Mouse (Mus musculus): ENCODE data around the gene Phf23. TPM values are rescaled to one million over a fixed set of nuclear protein-coding genes. Genes with fewer than 3 reads are reported as not detected.

The Phf23 gene
- polyA plus RNA-seq, 1 experiment from 2014 or later = 53.4 TPM

- Histone ChIP-seq H3K4me1 (ENCODE audit: control insufficient read depth, insufficient read depth, low read length) (peaks cover 18% of the 10 kb centered on the region), H3K9me3 (ENCODE audit: control insufficient read depth, low read length) (no peaks in the 10 kb centered on the region), H3K27me3 (ENCODE audit: control insufficient read depth, insufficient read depth, low read length) (no peaks in the 10 kb centered on the region), H3K9ac (ENCODE audit: low read length) (peak overlapping the region; percentile 97), H3K36me3 (ENCODE audit: control insufficient read depth, insufficient read depth, low read length) (peaks cover 16% of the 10 kb centered on the region), H3K4me2 (peak overlapping the region; percentile 48), H3K4me3 (ENCODE audit: low read depth, low read length) (peak overlapping the region; percentile 97), H3K27ac (ENCODE audit: low read depth, low read length) (peak overlapping the region; percentile 94)
- DNase-seq (ENCODE audit: low spot score, missing footprints) (peak; percentile 97), ATAC-seq (ENCODE audit: low FRiP score) (peak; percentile 1; the same call in 1 of the 2 replicates)
- WGBS = under 1% methylated on average over 64 of the region's 66 CpGs
These were observed 834 bp downstream of the Phf23 start for GRCm38 (mm10) chr11:69996161-69997061.

- H3K4me3 ChIP-seq (ENCODE audit: low read depth, low read length) = peak overlapping the region; percentile 97
- WGBS = 2% methylated on average over 38 of the region's 44 CpGs
- ATAC-seq (ENCODE audit: low FRiP score) (peak; percentile 58), DNase-seq (ENCODE audit: low spot score, missing footprints) (peak; percentile 98)
- H3K36me3 ChIP-seq (ENCODE audit: control insufficient read depth, insufficient read depth, low read length) = peaks cover 16% of the 10 kb centered on the region
- peak overlapping the region; percentile 48 for H3K4me2 ChIP-seq
- peak overlapping the region; percentile 94 for H3K27ac ChIP-seq (ENCODE audit: low read depth, low read length)
- no peaks in the 10 kb centered on the region for H3K9me3 ChIP-seq (ENCODE audit: control insufficient read depth, low read length)
- H3K27me3 ChIP-seq (ENCODE audit: control insufficient read depth, insufficient read depth, low read length) = no peaks in the 10 kb centered on the region
- peaks cover 24% of the 10 kb centered on the region for H3K4me1 ChIP-seq (ENCODE audit: control insufficient read depth, insufficient read depth, low read length)
- H3K9ac ChIP-seq (ENCODE audit: low read length) = peak overlapping the region; percentile 97
These were observed 1.5 kb downstream of the Phf23 start for GRCm38 (mm10) chr11:69997070-69997509.

GRCm38 (mm10) chr11:69998567-69999491 is 3.3 kb downstream of the Phf23 start:
- WGBS = 93% methylated on average over 27 of the region's 27 CpGs
- Histone ChIP-seq H3K4me3 (ENCODE audit: low read depth, low read length) (no peak overlapping the region), H3K36me3 (ENCODE audit: control insufficient read depth, insufficient read depth, low read length) (peaks cover 16% of the 10 kb centered on the region), H3K4me1 (ENCODE audit: control insufficient read depth, insufficient read depth, low read length) (peaks cover 29% of the 10 kb centered on the region), H3K9ac (ENCODE audit: low read length) (no peak overlapping the region), H3K27me3 (ENCODE audit: control insufficient read depth, insufficient read depth, low read length) (no peaks in the 10 kb centered on the region), H3K4me2 (no peak overlapping the region), H3K9me3 (ENCODE audit: control insufficient read depth, low read length) (no peaks in the 10 kb centered on the region), H3K27ac (ENCODE audit: low read depth, low read length) (no peak overlapping the region)
- DNase-seq (ENCODE audit: low spot score, missing footprints) = no peak
- ATAC-seq (ENCODE audit: low FRiP score) = no peak

DNA sequence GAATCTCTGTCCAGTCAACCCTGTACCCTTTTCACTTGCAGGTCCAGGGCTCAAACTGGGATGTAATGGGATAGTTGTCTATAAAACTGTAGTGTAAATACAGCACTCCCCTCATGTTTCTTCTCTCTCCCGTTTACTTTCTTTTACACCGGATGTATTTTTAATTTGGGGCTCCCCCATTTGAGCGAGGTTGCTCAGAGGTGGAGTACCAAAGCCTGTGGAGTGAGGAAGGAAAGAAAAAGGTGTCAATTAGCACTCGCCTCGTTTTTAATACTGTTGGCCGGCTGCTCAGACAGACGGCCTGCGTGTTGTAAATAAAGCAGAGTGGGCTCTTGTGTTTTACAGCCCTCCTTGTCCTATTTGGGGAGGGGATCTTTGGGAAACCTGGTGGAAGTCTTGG is 4.1 kb downstream of the Phf23 start:
- H3K27ac ChIP-seq (ENCODE audit: low read depth, low read length) = no peak overlapping the region
- no peak for DNase-seq (ENCODE audit: low spot score, missing footprints)
- no peak overlapping the region for H3K9ac ChIP-seq (ENCODE audit: low read length)
- H3K4me1 ChIP-seq (ENCODE audit: control insufficient read depth, insufficient read depth, low read length) = peaks cover 29% of the 10 kb centered on the region
- H3K27me3 ChIP-seq (ENCODE audit: control insufficient read depth, insufficient read depth, low read length) = no peaks in the 10 kb centered on the region
- peaks cover 16% of the 10 kb centered on the region for H3K36me3 ChIP-seq (ENCODE audit: control insufficient read depth, insufficient read depth, low read length)
- ATAC-seq (ENCODE audit: low FRiP score) = no peak
- WGBS = 89% methylated on average over 8 of the region's 8 CpGs
- H3K4me2 ChIP-seq = no peak overlapping the region
- no peaks in the 10 kb centered on the region for H3K9me3 ChIP-seq (ENCODE audit: control insufficient read depth, low read length)
- no peak overlapping the region for H3K4me3 ChIP-seq (ENCODE audit: low read depth, low read length)

GRCm38 (mm10) chr11:70000396-70000898 is 4.9 kb downstream of the Phf23 start, which contains the start of gene Dvl2:
TSS of gene Dvl2 (plus strand) at chr11:70000595.
- DNase-seq (ENCODE audit: low spot score, missing footprints) (peak; percentile 98), ATAC-seq (ENCODE audit: low FRiP score) (peak; percentile 68)
- peak within 1 kb of the TSS; percentile 90 for H3K9ac ChIP-seq (ENCODE audit: low read length)
- no peaks in the 10 kb centered on the region for H3K9me3 ChIP-seq (ENCODE audit: control insufficient read depth, low read length)
- H3K36me3 ChIP-seq (ENCODE audit: control insufficient read depth, insufficient read depth, low read length) = peaks cover 16% of the 10 kb centered on the region
- H3K4me3 ChIP-seq (ENCODE audit: low read depth, low read length) = peak within 1 kb of the TSS; percentile 81
- under 1% methylated on average over 46 of the region's 48 CpGs for WGBS
- peak within 1 kb of the TSS; percentile 94 for H3K27ac ChIP-seq (ENCODE audit: low read depth, low read length)
- peaks cover 29% of the 10 kb centered on the region for H3K4me1 ChIP-seq (ENCODE audit: control insufficient read depth, insufficient read depth, low read length)
- H3K4me2 ChIP-seq = peak within 1 kb of the TSS; percentile 92
- H3K27me3 ChIP-seq (ENCODE audit: control insufficient read depth, insufficient read depth, low read length) = no peaks in the 10 kb centered on the region

GRCm38 (mm10) chr11:70001159-70001558 is 5.6 kb downstream of the Phf23 start:
- H3K27ac ChIP-seq (ENCODE audit: low read depth, low read length) = peak overlapping the region; percentile 94
- ATAC-seq (ENCODE audit: low FRiP score) (no peak), DNase-seq (ENCODE audit: low spot score, missing footprints) (no peak)
- H3K9me3 ChIP-seq (ENCODE audit: control insufficient read depth, low read length) = no peaks in the 10 kb centered on the region
- peaks cover 29% of the 10 kb centered on the region for H3K4me1 ChIP-seq (ENCODE audit: control insufficient read depth, insufficient read depth, low read length)
- H3K27me3 ChIP-seq (ENCODE audit: control insufficient read depth, insufficient read depth, low read length) = no peaks in the 10 kb centered on the region
- H3K9ac ChIP-seq (ENCODE audit: low read length) = peak overlapping the region; percentile 90
- H3K4me2 ChIP-seq = peak overlapping the region; percentile 92
- WGBS = 12% methylated on average over 8 of the region's 8 CpGs
- peaks cover 21% of the 10 kb centered on the region for H3K36me3 ChIP-seq (ENCODE audit: control insufficient read depth, insufficient read depth, low read length)
- peak overlapping the region; percentile 81 for H3K4me3 ChIP-seq (ENCODE audit: low read depth, low read length)

DNA sequence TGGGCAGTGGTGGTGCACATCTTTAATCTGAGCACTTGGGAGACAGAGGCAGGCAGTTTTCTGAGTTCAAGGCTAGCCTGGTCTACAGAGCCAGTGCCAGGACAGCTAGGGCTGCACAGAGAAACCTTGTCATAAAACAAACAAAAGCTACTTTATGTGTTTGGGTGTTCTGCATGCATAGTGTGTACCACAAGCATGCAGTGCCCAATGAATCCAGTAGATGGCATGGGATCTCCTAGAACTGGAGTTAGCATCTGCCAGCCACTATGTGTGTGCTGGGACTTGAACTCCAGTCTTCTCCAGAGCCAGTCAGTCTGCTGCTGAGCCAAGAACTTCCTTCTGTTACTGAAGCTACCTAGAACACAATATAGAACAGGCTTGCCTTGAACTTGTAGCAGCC is 6.3 kb downstream of the Phf23 start:
- peaks cover 25% of the 10 kb centered on the region for H3K36me3 ChIP-seq (ENCODE audit: control insufficient read depth, insufficient read depth, low read length)

GRCm38 (mm10) chr11:70002471-70002870 is 6.9 kb downstream of the Phf23 start:
- H3K9me3 ChIP-seq (ENCODE audit: control insufficient read depth, low read length) = no peaks in the 10 kb centered on the region
- no peaks in the 10 kb centered on the region for H3K27me3 ChIP-seq (ENCODE audit: control insufficient read depth, insufficient read depth, low read length)
- peak overlapping the region; percentile 81; the same call in 1 of the 2 replicates for H3K4me3 ChIP-seq (ENCODE audit: low read depth, low read length)
- WGBS = 94% methylated on average over 2 of the region's 2 CpGs
- H3K4me1 ChIP-seq (ENCODE audit: control insufficient read depth, insufficient read depth, low read length) = peaks cover 28% of the 10 kb centered on the region
- H3K4me2 ChIP-seq = peak overlapping the region; percentile 92
- no peak overlapping the region for H3K9ac ChIP-seq (ENCODE audit: low read length)
- H3K36me3 ChIP-seq (ENCODE audit: control insufficient read depth, insufficient read depth, low read length) = peaks cover 31% of the 10 kb centered on the region
- no peak overlapping the region for H3K27ac ChIP-seq (ENCODE audit: low read depth, low read length)
- ATAC-seq (ENCODE audit: low FRiP score) (no peak), DNase-seq (ENCODE audit: low spot score, missing footprints) (no peak)

More for the DNA sequence above, 6.3 kb downstream of the Phf23 start:
- Histone ChIP-seq H3K27ac (ENCODE audit: low read depth, low read length) (no peak overlapping the region), H3K27me3 (ENCODE audit: control insufficient read depth, insufficient read depth, low read length) (no peaks in the 10 kb centered on the region), H3K4me3 (ENCODE audit: low read depth, low read length) (peak overlapping the region; percentile 81), H3K9ac (ENCODE audit: low read length) (no peak overlapping the region; the same call in 1 of the 2 replicates), H3K4me2 (peak overlapping the region; percentile 92), H3K4me1 (ENCODE audit: control insufficient read depth, insufficient read depth, low read length) (peaks cover 29% of the 10 kb centered on the region), H3K9me3 (ENCODE audit: control insufficient read depth, low read length) (no peaks in the 10 kb centered on the region)
- DNase-seq (ENCODE audit: low spot score, missing footprints) (no peak), ATAC-seq (ENCODE audit: low FRiP score) (no peak)

Data from midbrain, embryonic 11.5 days (tissue).